Mouse (Mus musculus) effector memory CD4-positive, alpha-beta T cell, adult 5 months (primary cell): ENCODE results near the gene Rpl37a. TPM values are rescaled to one million over a fixed set of nuclear protein-coding genes. Genes with fewer than 3 reads are reported as not detected.

Source experiments
- polyA plus RNA-seq: library from polyadenylated mRNA; unstranded; fragments of 100-300 nt; shearing (Covaris generic); gene quantifications from one replicate; pipeline ENCODE4 v1.2.1, GENCODE M21; 2017

The Rpl37a gene
- polyA plus RNA-seq: 2,805 TPM

GRCm38 (mm10) chr1:72710753-72711653, at the start of gene Rpl37a:
Rpl37a (plus strand) TSS chr1:72711290.

GRCm38 (mm10) chr1:72700479-72700878, 10.6 kb upstream of the Rpl37a start, which contains the start of gene Ankar:
Ankar (minus strand) TSS chr1:72700579.

Other genes starting within 250 kb of the Rpl37a start
- not detected for gene March4, start 174.4 kb upstream of the Rpl37a start, polyA plus RNA-seq
- gene Smarcal1, start 128.0 kb upstream of the Rpl37a start, polyA plus RNA-seq: 16.0 TPM
- not detected for gene Ankar, start 10.7 kb upstream of the Rpl37a start, polyA plus RNA-seq
- not detected for gene Igfbp2, start 113.2 kb downstream of the Rpl37a start, polyA plus RNA-seq
- gene Igfbp5, start 163.6 kb downstream of the Rpl37a start, polyA plus RNA-seq: not detected